Mouse (Mus musculus): ENCODE results near the gene Muc2.

- TF ChIP-seq POLR2A (IDR thresholded peaks at IDR 0.05; ENCODE audit: low read depth, low read length) (no peak), MAZ (IDR thresholded peaks at IDR 0.05; ENCODE audit: low read depth, low read length) (no peak), HCFC1 (IDR thresholded peaks at IDR 0.05; ENCODE audit: low read depth, low read length) (no peak), ZC3H11A (IDR thresholded peaks at IDR 0.05; ENCODE audit: low read depth, low read length) (no peak), EP300 (IDR thresholded peaks at IDR 0.05; ENCODE audit: low read length) (no peak), GABPA (IDR thresholded peaks at IDR 0.05; ENCODE audit: insufficient replicate concordance, low read depth, low read length) (no peak), SIN3A (IDR thresholded peaks at IDR 0.05; ENCODE audit: low read length) (no peak), BHLHE40 (IDR thresholded peaks at IDR 0.05; ENCODE audit: low read depth, low read length) (no peak), RCOR1 (conservative IDR thresholded peaks at IDR 0.05; ENCODE audit: low read depth, low read length) (no peak), CTCF (conservative IDR thresholded peaks at IDR 0.05 in 1 of 2, IDR thresholded peaks at IDR 0.05 in 1 of 2; ENCODE audit: low read depth in 2 of 2, low read length in 2 of 2) (no peak), POLR2AphosphoS2 (IDR thresholded peaks at IDR 0.05; ENCODE audit: low read depth, low read length) (no peak), E2F4 (IDR thresholded peaks at IDR 0.05; ENCODE audit: insufficient replicate concordance, low read depth, low read length) (no peak), SMC3 (IDR thresholded peaks at IDR 0.05; ENCODE audit: low read depth, low read length) (no peak), CHD2 (IDR thresholded peaks at IDR 0.05; ENCODE audit: low read length) (no peak)
These were observed 62.4 kb downstream of the Muc2 start for GRCm38 (mm10) chr7:141752513-141752912.
